Mouse (Mus musculus): Measurements from ENCODE around the gene Slc10a7.
"Not testable (repeated sequence)": the region's sequence is repeated elsewhere in the genome, so short reads cannot be mapped to it uniquely, and the experiment has no call there.

Gene Slc10a7

DNA sequence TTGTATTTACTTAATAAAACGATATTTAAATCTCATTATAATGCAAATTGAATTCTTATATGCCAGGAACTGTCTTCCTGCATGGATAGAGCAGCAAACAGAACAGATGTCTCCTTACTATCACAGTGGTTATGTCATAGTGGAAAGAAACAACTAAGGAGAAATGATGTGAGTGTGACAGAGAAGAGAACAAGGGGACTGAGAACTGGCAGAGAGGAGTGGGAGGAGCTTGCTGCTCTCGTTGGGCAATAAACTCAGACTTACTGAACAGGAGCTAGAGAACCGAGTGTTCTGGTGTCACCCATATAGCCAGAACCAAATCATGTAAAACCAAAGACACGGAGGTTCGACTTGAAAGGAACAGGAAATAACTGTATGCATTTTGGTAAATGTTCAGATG is 158.3 kb downstream of the Slc10a7 start:
- no peak for DNase-seq (ENCODE audit: low spot score)

DNA sequence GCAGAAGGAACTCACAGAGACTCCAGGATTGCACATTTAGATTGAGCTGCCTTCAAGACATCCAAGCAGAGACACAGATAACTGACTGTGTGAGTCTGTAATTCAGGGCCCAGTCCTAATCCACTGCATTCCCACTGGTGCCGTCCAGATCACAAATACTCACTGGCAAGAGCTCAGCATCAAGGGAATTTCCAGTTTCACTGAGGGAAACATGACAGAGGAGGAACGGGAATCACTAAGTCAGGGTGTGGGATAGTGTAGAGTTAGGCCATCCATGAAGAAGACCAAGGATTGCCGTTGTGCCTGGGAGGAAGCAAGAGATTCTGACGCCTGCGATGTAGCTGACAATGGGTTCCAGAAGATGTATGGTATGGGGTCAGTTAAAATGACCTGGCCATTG is 159.1 kb downstream of the Slc10a7 start:
- no peak for DNase-seq (ENCODE audit: low spot score)

DNA sequence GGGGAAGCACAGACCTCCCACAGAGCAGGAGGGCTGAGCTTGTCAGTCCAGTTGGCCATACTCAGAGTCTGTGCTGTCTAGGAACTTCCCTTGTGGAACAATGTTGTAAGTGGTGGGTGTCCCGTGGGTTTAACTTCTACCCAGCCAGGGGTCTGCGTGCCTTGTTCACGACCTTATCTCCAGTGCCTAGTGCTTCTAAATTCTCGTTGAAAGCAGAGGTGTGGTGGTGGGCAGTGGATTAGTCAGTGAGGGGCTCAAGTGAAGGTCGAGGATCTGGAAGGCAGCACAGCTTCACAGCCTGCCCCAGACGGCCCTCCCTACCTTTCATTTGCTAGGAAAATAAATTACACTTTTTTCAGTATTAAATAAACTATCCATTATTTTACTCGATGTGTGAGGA is 161.1 kb downstream of the Slc10a7 start:
- DNase-seq (ENCODE audit: low spot score), result no peak

DNA sequence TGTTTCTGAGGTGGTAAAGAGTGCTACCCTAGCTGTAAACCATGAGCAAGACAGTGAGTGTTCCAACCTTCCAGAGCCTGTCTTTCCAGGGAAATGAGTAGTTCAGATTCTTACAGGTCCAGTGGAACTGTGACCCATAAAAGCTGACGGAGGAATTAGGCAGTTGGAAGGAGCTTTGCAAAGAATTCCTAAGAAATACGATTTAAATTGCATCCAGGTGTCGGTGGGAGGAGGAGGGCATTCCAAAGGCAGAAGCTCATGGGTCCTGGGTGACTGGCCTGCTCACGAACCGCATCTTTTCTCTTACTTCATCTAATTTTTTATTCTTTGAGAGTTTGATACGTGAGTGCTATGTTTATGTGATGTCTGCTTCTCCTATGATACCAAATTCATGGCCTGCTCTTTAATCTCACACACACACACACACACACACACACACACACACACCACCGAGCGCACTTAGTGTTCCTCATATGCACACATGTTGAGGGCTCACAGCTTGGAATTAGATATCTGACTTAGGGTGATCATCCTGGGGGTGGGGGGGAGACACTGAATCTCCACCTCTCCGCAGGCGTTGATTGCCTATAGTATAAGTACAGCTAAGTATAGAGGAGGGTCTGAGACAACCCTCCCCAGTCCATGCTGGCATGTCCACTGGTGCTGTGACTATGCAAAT is 169.5 kb downstream of the Slc10a7 start:
- no peak for DNase-seq (ENCODE audit: low spot score)

DNA sequence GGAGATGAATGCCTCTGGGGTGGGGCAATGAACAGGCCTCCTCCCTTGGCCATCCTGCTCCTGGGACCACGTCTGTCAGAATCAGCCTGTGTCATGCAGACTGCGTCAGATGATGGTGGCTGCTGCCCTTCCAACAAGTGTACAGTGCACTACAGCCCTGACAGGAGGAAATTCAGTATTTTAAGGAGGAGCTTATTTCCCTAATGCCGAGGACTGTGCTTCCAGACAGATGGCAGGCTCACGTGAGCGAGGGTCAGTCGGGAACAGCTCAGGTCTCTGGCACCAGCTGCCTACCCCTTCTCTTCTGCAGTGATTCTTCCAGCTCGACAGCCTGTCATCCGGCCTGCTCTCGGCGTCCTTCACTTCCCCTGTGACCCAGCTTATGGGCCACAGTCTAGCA is 181.6 kb downstream of the Slc10a7 start:
- DNase-seq (ENCODE audit: low spot score), result no peak

DNA sequence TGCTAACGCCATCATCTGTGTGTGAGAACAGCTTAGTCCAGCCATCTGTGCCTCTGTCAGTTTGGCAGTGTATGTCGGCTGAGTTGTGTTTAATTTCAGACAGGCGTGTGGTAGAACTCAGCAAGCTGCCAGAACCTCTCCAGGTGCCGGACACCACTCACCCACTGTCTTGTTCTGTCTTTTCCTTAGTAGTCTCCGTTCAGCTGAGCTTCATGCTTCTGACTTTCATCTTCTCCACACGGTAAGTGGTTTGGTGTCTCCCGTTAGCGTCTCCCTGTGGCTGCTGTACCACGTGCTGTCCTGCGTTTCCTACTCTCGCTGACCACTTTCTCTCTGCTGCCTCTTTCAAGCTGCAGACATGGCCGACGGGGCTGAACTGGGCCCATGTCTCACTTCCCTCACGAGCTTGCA is 189.2 kb downstream of the Slc10a7 start:
- DNase-seq (ENCODE audit: low spot score), result no peak

GRCm38 (mm10) chr8:78703068-78703820 is 194.1 kb downstream of the Slc10a7 start:
- DNase-seq (ENCODE audit: low spot score), result no peak

DNA sequence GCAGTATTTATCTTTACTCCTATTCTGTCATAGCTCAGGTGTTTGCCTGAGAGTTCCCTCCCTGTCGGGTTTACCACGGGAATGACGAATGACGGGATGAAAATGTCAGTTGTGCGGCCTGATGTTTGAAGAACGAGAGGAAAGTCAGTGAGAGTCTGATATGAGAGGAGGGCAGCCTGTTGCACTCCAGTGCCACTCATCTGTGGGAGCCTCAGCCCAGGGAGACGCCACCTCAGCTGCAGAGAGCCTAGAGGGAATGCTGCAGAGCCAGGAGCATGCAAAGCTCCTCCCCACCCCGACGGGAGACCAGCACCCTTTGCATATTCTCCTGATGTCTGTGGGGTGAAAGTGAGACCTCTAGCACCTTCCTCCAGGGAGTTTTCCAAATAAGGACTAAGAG is 196.8 kb downstream of the Slc10a7 start:
- DNase-seq (ENCODE audit: low spot score), result no peak

GRCm38 (mm10) chr8:78709948-78710644 is 200.9 kb downstream of the Slc10a7 start:
- DNase-seq (ENCODE audit: low spot score), result no peak

GRCm38 (mm10) chr8:78710961-78711360 is 201.8 kb downstream of the Slc10a7 start:
- DNase-seq (ENCODE audit: low spot score), result no peak

DNA sequence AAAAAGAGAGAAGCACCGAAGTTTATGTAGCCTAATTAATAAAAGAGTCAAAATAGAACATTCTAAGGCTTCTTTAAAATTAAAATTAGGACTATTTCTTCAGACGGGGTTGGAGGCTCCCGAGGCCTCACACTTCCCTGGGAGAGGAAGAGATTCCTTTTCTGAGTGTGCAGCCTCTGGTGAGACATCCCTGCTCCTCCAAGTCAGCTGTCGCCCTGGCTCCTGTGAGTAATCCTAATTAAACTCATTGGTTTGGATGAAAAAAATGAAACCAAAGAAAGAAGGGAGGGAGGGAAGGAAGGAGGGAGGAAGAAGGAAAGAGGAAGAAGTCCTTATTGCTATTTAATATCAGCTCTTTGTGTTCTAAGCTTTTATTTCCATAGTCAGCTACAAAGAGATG is 205.7 kb downstream of the Slc10a7 start:
- DNase-seq (ENCODE audit: low spot score), result no peak

GRCm38 (mm10) chr8:78716546-78716945 is 207.4 kb downstream of the Slc10a7 start:
- DNase-seq (ENCODE audit: low spot score), result no peak

DNA sequence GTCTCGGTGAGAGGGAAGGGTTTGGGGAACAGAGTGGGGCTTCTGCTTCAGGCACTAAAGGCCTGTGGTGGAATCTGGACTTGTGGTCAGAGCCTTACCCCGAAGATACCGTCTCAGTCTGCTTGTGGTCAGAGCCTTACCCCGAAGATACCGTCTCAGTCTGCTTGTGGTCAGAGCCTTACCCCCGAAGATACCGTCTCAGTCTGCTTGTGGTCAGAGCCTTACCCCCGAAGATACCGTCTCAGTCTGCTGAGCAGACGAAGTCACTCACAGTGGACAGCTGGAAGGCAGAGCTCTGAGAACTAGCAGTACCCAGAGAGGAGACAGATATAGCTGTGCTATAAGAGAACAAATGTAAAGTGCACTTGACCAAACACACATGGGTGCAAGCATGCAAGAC is 208.0 kb downstream of the Slc10a7 start:
- DNase-seq (ENCODE audit: low spot score), result not testable (repeated sequence)

DNA sequence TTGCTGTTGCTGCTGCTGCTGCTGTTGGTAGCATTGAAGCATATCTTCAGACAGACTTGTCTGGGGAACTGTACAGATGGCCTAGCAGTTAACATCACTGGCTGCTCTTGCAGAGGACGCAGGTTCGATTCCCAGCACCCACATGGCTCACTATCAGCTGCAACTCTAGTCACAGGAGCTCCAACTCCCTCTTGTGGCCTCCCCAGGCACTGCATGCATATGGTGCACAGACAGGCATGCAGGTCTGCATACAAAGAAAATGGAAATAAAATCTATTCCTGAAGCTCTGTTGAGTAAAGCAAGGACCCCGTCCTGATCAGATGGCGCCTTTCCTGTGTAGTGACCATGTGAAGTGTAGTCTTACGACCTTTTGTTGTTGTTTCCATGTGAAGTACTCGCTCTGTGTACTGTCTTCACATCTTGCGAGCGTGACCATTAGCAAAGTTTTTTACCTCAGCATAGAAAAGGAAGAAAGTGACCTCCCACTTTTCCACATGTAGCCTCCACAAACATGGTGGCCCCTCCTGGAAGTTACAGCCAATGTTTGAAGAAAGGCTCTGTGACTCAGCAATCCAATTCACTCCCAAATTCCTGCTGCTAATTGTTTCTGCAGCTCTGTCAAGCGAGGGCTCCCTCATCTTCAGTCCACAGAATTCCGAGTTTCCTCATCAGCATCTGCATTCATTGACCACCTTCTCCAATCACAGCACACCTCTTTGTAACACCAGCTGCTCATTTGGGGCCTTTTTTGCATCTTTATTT is 210.3 kb downstream of the Slc10a7 start:
- no peak for DNase-seq (ENCODE audit: low spot score)

GRCm38 (mm10) chr8:78720041-78720414 is 210.9 kb downstream of the Slc10a7 start:
- no peak for DNase-seq (ENCODE audit: low spot score)

DNA sequence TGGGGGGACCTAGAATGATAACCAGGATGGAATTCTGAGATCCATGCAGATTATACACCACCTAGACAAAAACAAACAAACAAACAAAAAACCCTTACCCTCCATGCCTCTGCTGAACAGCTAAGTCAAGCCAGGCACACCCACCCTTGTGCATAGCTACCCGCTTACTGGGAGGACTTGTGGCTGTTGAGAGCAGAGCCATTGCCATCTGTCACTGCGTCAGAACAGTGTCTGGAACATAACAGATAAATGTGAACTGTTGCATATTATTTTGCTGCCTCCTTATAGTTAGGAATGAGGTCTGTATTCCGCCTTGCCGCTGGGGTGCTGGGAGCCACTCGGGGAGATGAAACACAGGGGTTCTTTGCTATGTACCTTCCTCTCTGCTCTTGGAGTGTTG is 212.4 kb downstream of the Slc10a7 start:
- no peak for DNase-seq (ENCODE audit: low spot score)

GRCm38 (mm10) chr8:78722201-78722600 is 213.1 kb downstream of the Slc10a7 start:
- DNase-seq (ENCODE audit: low spot score), result no peak

- DNase-seq (ENCODE audit: low spot score), result no peak
Observed at GRCm38 (mm10) chr8:78724832-78725231, 215.7 kb downstream of the Slc10a7 start.

DNA sequence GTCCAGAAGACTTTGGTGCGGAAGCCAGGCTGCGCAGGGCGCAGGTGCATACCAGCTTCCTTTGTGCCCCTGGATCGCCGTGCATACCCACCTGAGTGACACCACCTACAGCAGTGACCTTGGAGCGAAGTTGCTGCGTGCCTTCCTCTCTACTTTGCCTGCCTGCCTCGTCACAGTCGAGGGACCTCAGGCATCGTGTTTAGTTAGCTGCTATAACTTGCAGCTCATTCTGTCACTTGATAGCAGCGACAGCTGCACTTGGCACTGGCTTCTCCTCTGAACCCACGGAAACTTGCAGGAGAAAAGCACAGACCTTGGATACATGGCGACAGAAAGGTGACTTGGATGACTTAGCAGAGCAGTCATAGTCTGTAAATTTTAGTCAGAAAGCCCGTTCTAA is 219.1 kb downstream of the Slc10a7 start:
- DNase-seq (ENCODE audit: low spot score), result no peak

DNA sequence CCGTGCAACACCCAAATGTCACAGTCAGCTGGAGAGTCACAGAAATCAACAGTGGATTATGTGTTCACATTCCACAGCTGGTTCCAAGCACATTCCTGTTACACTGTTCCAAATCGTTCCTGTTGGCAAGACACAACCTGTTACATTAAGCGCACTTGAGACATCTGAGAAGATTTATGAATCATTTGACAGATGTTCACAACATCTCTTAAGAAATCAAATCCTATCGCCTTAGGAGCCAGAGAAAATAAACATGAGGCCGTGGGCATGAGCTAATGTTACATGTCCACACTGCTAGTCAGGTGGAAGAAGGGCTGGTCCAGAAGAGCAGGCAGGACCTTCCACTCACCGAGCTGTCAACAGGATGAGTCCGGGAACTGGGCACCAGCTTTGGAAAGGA is 223.3 kb downstream of the Slc10a7 start:
- DNase-seq (ENCODE audit: low spot score), result no peak

GRCm38 (mm10) chr8:78732995-78733512 is 223.9 kb downstream of the Slc10a7 start:
- DNase-seq (ENCODE audit: low spot score), result no peak

Data from MN1 (cell line).